Mouse (Mus musculus): ENCODE measurements at regions not wholly inside any gene's neighbourhood (a gene's known extent, or its start where the extent isn't known, plus 50 kb on each side); places are given as distances from the start of the nearest gene placed in this dataset.

- DNase-seq = no peak
- no peak for TF ChIP-seq POLR2A (IDR thresholded peaks at IDR 0.05; ENCODE audit: control insufficient read depth, extremely low read depth, insufficient read depth, low read length, poor library complexity)
- TF ChIP-seq CTCF (IDR thresholded peaks at IDR 0.05; ENCODE audit: borderline replicate concordance, control insufficient read depth, extremely low read depth, insufficient read depth, low read length, poor library complexity) = no peak
- H3K36me3 ChIP-seq (ENCODE audit: control insufficient read depth, insufficient read depth, low read length) = no peaks in the 10 kb centered on the region
- no peaks in the 10 kb centered on the region for H3K4me1 ChIP-seq (replicated peaks; ENCODE audit: control insufficient read depth, insufficient read depth, low read length)
- no peak overlapping the region for H3K4me3 ChIP-seq (ENCODE audit: control insufficient read depth, insufficient read depth, low read length)
- WGBS = 93% methylated on average over 9 of the region's 9 CpGs
- H3K27me3 ChIP-seq (ENCODE audit: control insufficient read depth, insufficient read depth, low read length) = no peaks in the 10 kb centered on the region
- H3K27ac ChIP-seq (ENCODE audit: control insufficient read depth, insufficient read depth, low read length) = no peak overlapping the region
Measured at GRCm38 (mm10) chr5:101596996-101597395, 67.8 kb downstream of the Nkx6-1 start.

GRCm38 (mm10) chr5:101591236-101591635 is 73.6 kb downstream of the Nkx6-1 start:
- WGBS = 97% methylated on average over 5 of the region's 5 CpGs
- no peaks in the 10 kb centered on the region for H3K27me3 ChIP-seq (ENCODE audit: control insufficient read depth, insufficient read depth, low read length)
- TF ChIP-seq CTCF (IDR thresholded peaks at IDR 0.05; ENCODE audit: borderline replicate concordance, control insufficient read depth, extremely low read depth, insufficient read depth, low read length, poor library complexity) = no peak
- no peak for TF ChIP-seq POLR2A (IDR thresholded peaks at IDR 0.05; ENCODE audit: control insufficient read depth, extremely low read depth, insufficient read depth, low read length, poor library complexity)
- H3K36me3 ChIP-seq (ENCODE audit: control insufficient read depth, insufficient read depth, low read length) = no peaks in the 10 kb centered on the region
- no peak for DNase-seq
- H3K4me3 ChIP-seq (ENCODE audit: control insufficient read depth, insufficient read depth, low read length) = no peak overlapping the region
- no peak overlapping the region for H3K27ac ChIP-seq (ENCODE audit: control insufficient read depth, insufficient read depth, low read length)
- no peaks in the 10 kb centered on the region for H3K4me1 ChIP-seq (replicated peaks; ENCODE audit: control insufficient read depth, insufficient read depth, low read length)

GRCm38 (mm10) chr5:101590341-101591124 is 74.3 kb downstream of the Nkx6-1 start:
- Histone ChIP-seq H3K36me3 (ENCODE audit: control insufficient read depth, insufficient read depth, low read length) (no peaks in the 10 kb centered on the region), H3K27ac (ENCODE audit: control insufficient read depth, insufficient read depth, low read length) (no peak overlapping the region), H3K4me3 (ENCODE audit: control insufficient read depth, insufficient read depth, low read length) (no peak overlapping the region), H3K27me3 (ENCODE audit: control insufficient read depth, insufficient read depth, low read length) (no peaks in the 10 kb centered on the region), H3K4me1 (replicated peaks; ENCODE audit: control insufficient read depth, insufficient read depth, low read length) (no peaks in the 10 kb centered on the region)
- DNase-seq = no peak
- TF ChIP-seq CTCF (IDR thresholded peaks at IDR 0.05; ENCODE audit: borderline replicate concordance, control insufficient read depth, extremely low read depth, insufficient read depth, low read length, poor library complexity) = no peak
- no peak for TF ChIP-seq POLR2A (IDR thresholded peaks at IDR 0.05; ENCODE audit: control insufficient read depth, extremely low read depth, insufficient read depth, low read length, poor library complexity)
- 68% methylated on average over 13 of the region's 13 CpGs for WGBS

- DNase-seq = no peak
- no peaks in the 10 kb centered on the region for H3K36me3 ChIP-seq (ENCODE audit: control insufficient read depth, insufficient read depth, low read length)
- 94% methylated on average over 15 of the region's 15 CpGs for WGBS
- H3K27me3 ChIP-seq (ENCODE audit: control insufficient read depth, insufficient read depth, low read length) = no peaks in the 10 kb centered on the region
- no peaks in the 10 kb centered on the region for H3K4me1 ChIP-seq (replicated peaks; ENCODE audit: control insufficient read depth, insufficient read depth, low read length)
- no peak overlapping the region for H3K4me3 ChIP-seq (ENCODE audit: control insufficient read depth, insufficient read depth, low read length)
- no peak overlapping the region for H3K27ac ChIP-seq (ENCODE audit: control insufficient read depth, insufficient read depth, low read length)
- TF ChIP-seq CTCF (IDR thresholded peaks at IDR 0.05; ENCODE audit: borderline replicate concordance, control insufficient read depth, extremely low read depth, insufficient read depth, low read length, poor library complexity) = no peak
- no peak for TF ChIP-seq POLR2A (IDR thresholded peaks at IDR 0.05; ENCODE audit: control insufficient read depth, extremely low read depth, insufficient read depth, low read length, poor library complexity)
Measured at GRCm38 (mm10) chr5:101572966-101573365, 91.8 kb downstream of the Nkx6-1 start.

GRCm38 (mm10) chr5:101565770-101566169 is 99.0 kb downstream of the Nkx6-1 start:
- no peak overlapping the region for H3K27ac ChIP-seq (ENCODE audit: control insufficient read depth, insufficient read depth, low read length)
- TF ChIP-seq POLR2A (IDR thresholded peaks at IDR 0.05; ENCODE audit: control insufficient read depth, extremely low read depth, insufficient read depth, low read length, poor library complexity) (no peak), CTCF (IDR thresholded peaks at IDR 0.05; ENCODE audit: borderline replicate concordance, control insufficient read depth, extremely low read depth, insufficient read depth, low read length, poor library complexity) (no peak)
- no peak overlapping the region for H3K4me3 ChIP-seq (ENCODE audit: control insufficient read depth, insufficient read depth, low read length)
- no peak for DNase-seq
- H3K36me3 ChIP-seq (ENCODE audit: control insufficient read depth, insufficient read depth, low read length) = no peaks in the 10 kb centered on the region
- WGBS = 70% methylated on average over 7 of the region's 7 CpGs
- H3K4me1 ChIP-seq (replicated peaks; ENCODE audit: control insufficient read depth, insufficient read depth, low read length) = no peaks in the 10 kb centered on the region
- no peaks in the 10 kb centered on the region for H3K27me3 ChIP-seq (ENCODE audit: control insufficient read depth, insufficient read depth, low read length)

GRCm38 (mm10) chr5:101560366-101560765 is 104.4 kb downstream of the Nkx6-1 start:
- Histone ChIP-seq H3K27me3 (ENCODE audit: control insufficient read depth, insufficient read depth, low read length) (no peaks in the 10 kb centered on the region), H3K4me3 (ENCODE audit: control insufficient read depth, insufficient read depth, low read length) (no peak overlapping the region), H3K27ac (ENCODE audit: control insufficient read depth, insufficient read depth, low read length) (no peak overlapping the region), H3K4me1 (replicated peaks; ENCODE audit: control insufficient read depth, insufficient read depth, low read length) (no peaks in the 10 kb centered on the region), H3K36me3 (ENCODE audit: control insufficient read depth, insufficient read depth, low read length) (no peaks in the 10 kb centered on the region)
- DNase-seq = no peak
- TF ChIP-seq CTCF (IDR thresholded peaks at IDR 0.05; ENCODE audit: borderline replicate concordance, control insufficient read depth, extremely low read depth, insufficient read depth, low read length, poor library complexity) (no peak), POLR2A (IDR thresholded peaks at IDR 0.05; ENCODE audit: control insufficient read depth, extremely low read depth, insufficient read depth, low read length, poor library complexity) (no peak)
